Mouse (Mus musculus): ENCODE results near the gene Gpam.

GRCm38 (mm10) chr19:55157029-55157428 is 30.0 kb upstream of the Gpam start:
- TF ChIP-seq CTCF (IDR thresholded peaks at IDR 0.05; ENCODE audit: low read depth, low read length) (no peak), GATA2 (IDR thresholded peaks at IDR 0.05; ENCODE audit: borderline replicate concordance, low read depth, low read length) (no peak)

All from G1E (cell line).